Comparison of ENCODE assay signal across 9 mouse cellular contexts in the genomic region with DNA sequence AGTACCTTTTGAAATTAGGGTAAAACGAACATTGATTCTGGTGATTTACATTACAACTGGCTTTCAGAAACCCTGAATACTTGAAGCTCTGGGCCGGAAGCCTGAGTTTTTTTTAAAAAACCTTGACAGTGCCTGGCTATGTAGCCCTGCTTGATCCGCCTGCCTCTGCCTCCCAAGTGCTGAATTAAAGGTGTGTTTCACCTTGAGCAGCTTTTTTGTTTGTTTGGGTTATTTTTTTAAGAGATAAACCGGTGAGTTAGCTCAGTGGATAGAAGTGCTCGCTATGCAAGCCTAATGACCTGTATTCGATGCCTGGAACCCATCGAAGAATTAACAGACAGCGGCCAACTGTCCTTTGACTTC. TPM values are rescaled to one million over a fixed set of nuclear protein-coding genes. Genes with fewer than 3 reads are reported as not detected.
DNase-seq lines count a peak whose midpoint lies in the region; ATAC-seq and TF ChIP-seq lines count a peak whose summit lies in the region.
"Had no signal": no experiment of that assay in that cellular context is flagged by ENCODE, and none has a peak within 500 bp of the region (broad histone marks: within the 10 kb centered on the region; RNA-seq: fewer than 3 reads in every experiment).

No protein-coding gene starts in this region.

- H3K9me3 ChIP-seq in CH12.LX (replicated peaks; ENCODE audit: low read length): no peaks in the 10 kb centered on the region
- no peaks in the 10 kb centered on the region for H3K9me3 ChIP-seq in forebrain, embryonic 15.5 days
- no peaks in the 10 kb centered on the region for H3K9me3 ChIP-seq in kidney, embryonic 14.5 days (ENCODE audit: control insufficient read depth, low read length)

- H3K9ac ChIP-seq in CH12.LX (ENCODE audit: insufficient read depth, low read depth): no peak overlapping the region
- no peak overlapping the region for H3K9ac ChIP-seq in forebrain, embryonic 15.5 days (replicated peaks)
- no peak overlapping the region for H3K9ac ChIP-seq in kidney, embryonic 14.5 days (ENCODE audit: low read depth, low read length)

- no peak overlapping the region for H3K27ac ChIP-seq in CH12.LX (ENCODE audit: insufficient read depth, low read depth)
- H3K27ac ChIP-seq in forebrain, embryonic 15.5 days (replicated peaks): peak overlapping the region; percentile 100
- no peak overlapping the region for H3K27ac ChIP-seq in kidney, embryonic 14.5 days (ENCODE audit: low read depth, low read length)

- no peak for TF ChIP-seq POLR2A in CH12.LX (IDR thresholded peaks at IDR 0.05; ENCODE audit: low read depth, low read length)

- H3K4me3 ChIP-seq in CH12.LX (replicated peaks in 1 of 3; ENCODE audit: low read depth in 2 of 3, low read length in 2 of 3, poor library complexity in 1 of 3): no peak overlapping the region
- peak overlapping the region; percentile 1; the same call in 1 of the 2 replicates for H3K4me3 ChIP-seq in forebrain, embryonic 15.5 days
- H3K4me3 ChIP-seq in kidney, embryonic 14.5 days (ENCODE audit: low read length): no peak overlapping the region

- H3K27me3 ChIP-seq in CH12.LX (replicated peaks): peaks cover 6% of the 10 kb centered on the region
- H3K27me3 ChIP-seq in forebrain, embryonic 15.5 days: no peaks in the 10 kb centered on the region
- no peaks in the 10 kb centered on the region for H3K27me3 ChIP-seq in kidney, embryonic 14.5 days (ENCODE audit: control insufficient read depth, insufficient read depth, low read length)

- 7% methylated on average over 8 of the region's 8 CpGs for WGBS in forebrain, embryonic 15.5 days
- 18% methylated on average over 8 of the region's 8 CpGs for WGBS in kidney, embryonic 14.5 days

- ATAC-seq in forebrain, embryonic 15.5 days (replicated peaks): no peak
- peak; percentile 3 for ATAC-seq in megakaryocyte, adult 5-6 weeks (ENCODE audit: poor library complexity, severe bottlenecking)
- no peak for ATAC-seq in kidney, embryonic 14.5 days (ENCODE audit: low FRiP score, low TSS enrichment)

- intact Hi-C loops in heart, postnatal 14 days (cut with DNase I): no loop called here

- dilution Hi-C loops in CH12.LX (cut with MboI; ENCODE audit: extremely low pct_ligation_motif_present, extremely low pct_unique_long_range_greater_than_20kb, low sequenced_read_pairs): no loop called here

- TF ChIP-seq CTCF in CH12.LX (conservative IDR thresholded peaks at IDR 0.05 in 1 of 2, IDR thresholded peaks at IDR 0.05 in 1 of 2; ENCODE audit: low read depth in 2 of 2, low read length in 2 of 2): no peak

- no peak for TF ChIP-seq RAD21 in CH12.LX (IDR thresholded peaks at IDR 0.05; ENCODE audit: low read depth, low read length)

- H3K79me2 ChIP-seq in CH12.LX (replicated peaks; ENCODE audit: control insufficient read depth, extremely low read depth, insufficient read depth, poor library complexity, severe bottlenecking): no peaks in the 10 kb centered on the region

- TF ChIP-seq EP300 in CH12.LX (IDR thresholded peaks at IDR 0.05; ENCODE audit: low read length): no peak

- peak; percentile 91 for DNase-seq in heart, adult 11 months
- no peak for DNase-seq in heart, postnatal 14 days
- no peak for DNase-seq in CH12.LX (ENCODE audit: extremely low read depth)
- DNase-seq in urinary bladder, postnatal 36 days (ENCODE audit: low spot score in 2 of 2): no peak
- DNase-seq in cerebellum, postnatal 10 days: no peak

- in situ Hi-C loops in CH12.LX (cut with MboI; ENCODE audit: low pct_ligation_motif_present, low pct_unique_long_range_greater_than_20kb, low sequenced_read_pairs): no loop called here

- H3K36me3 ChIP-seq in CH12.LX (replicated peaks in 1 of 2; ENCODE audit: control insufficient read depth in 1 of 2, insufficient read depth in 1 of 2, low read length in 1 of 2): no peaks in the 10 kb centered on the region
- no peaks in the 10 kb centered on the region for H3K36me3 ChIP-seq in forebrain, embryonic 15.5 days
- H3K36me3 ChIP-seq in kidney, embryonic 14.5 days (ENCODE audit: control insufficient read depth, insufficient read depth, low read length): no peaks in the 10 kb centered on the region

- H3K4me2 ChIP-seq in CH12.LX (ENCODE audit: insufficient read depth, low read depth, poor library complexity, severe bottlenecking): peak overlapping the region; percentile 68
- H3K4me2 ChIP-seq in forebrain, embryonic 15.5 days (replicated peaks): peak overlapping the region; percentile 78
- H3K4me2 ChIP-seq in kidney, embryonic 14.5 days (replicated peaks; ENCODE audit: low read depth, low read length): no peak overlapping the region; the same call in 1 of the 2 replicates

- H3K4me1 ChIP-seq in CH12.LX (ENCODE audit: control insufficient read depth in 1 of 2, insufficient read depth in 2 of 2): peaks cover 2 to 34% of the 10 kb centered on the region in 2 experiments; a peak in 3 of 4 replicates
- peaks cover 34% of the 10 kb centered on the region for H3K4me1 ChIP-seq in forebrain, embryonic 15.5 days
- peaks cover 12% of the 10 kb centered on the region; the same call in 1 of the 2 replicates for H3K4me1 ChIP-seq in kidney, embryonic 14.5 days (ENCODE audit: control insufficient read depth, insufficient read depth, low read length)

TF ChIP-seq in CH12.LX, 34 proteins besides CTCF, POLR2A, EP300 and RAD21:
- 0 out of 2 replicates have a peak, but pooled peaks have one; percentile 13 for TF ChIP-seq JUND (conservative IDR thresholded peaks at IDR 0.05; ENCODE audit: low read depth, low read length)
- no peak for TF ChIP-seq CHD1 (IDR thresholded peaks at IDR 0.05; ENCODE audit: low read depth, low read length)
- peak; percentile 17; the same call in 1 of the 2 replicates for TF ChIP-seq MXI1 (IDR thresholded peaks at IDR 0.05; ENCODE audit: low read depth, low read length)

RNA-seq across cellular contexts. Expression of gene Sirt4, which starts 6.1 kb away (rescaled TPM):
- 10 to 100 TPM; 17.9 to 18.7 TPM for total RNA-seq in heart, postnatal 14 days (2021)
- total RNA-seq in CH12.LX (2012; rRNA removed): 16.7 and 18.0 TPM in 2 replicates
- total RNA-seq in CH12.LX (2014; rRNA removed): 8.2 and 10.0 TPM in 2 replicates
- 13.3 and 15.3 TPM in 2 replicates for polyA plus RNA-seq in CH12.LX (2012; ENCODE audit: insufficient read length, low read depth)
- polyA plus RNA-seq in forebrain, embryonic 15.5 days (2015; fragmentation: Nextera tagmentation; extraction: Ambion mirVana): 34.0 and 34.2 TPM in 2 replicates
- 3.6 and 5.4 TPM in 2 replicates for total RNA-seq in megakaryocyte, adult 5-6 weeks (2015)
- 2.0 and 3.3 TPM in 2 replicates for total RNA-seq in megakaryocyte, adult 5-6 weeks (2017)
- 16.4 and 20.9 TPM in 2 replicates for polyA plus RNA-seq in kidney, embryonic 14.5 days (2014; fragmentation: Nextera tagmentation; extraction: Ambion mirVana)

RNA-seq across cellular contexts. Expression of gene Pxn, which starts 15.9 kb away (rescaled TPM):
- 10 to 100 TPM; 52.4 to 54.2 TPM for total RNA-seq in heart, postnatal 14 days (2021)
- total RNA-seq in CH12.LX (2012; rRNA removed): 21.1 and 22.6 TPM in 2 replicates
- 13.9 and 17.0 TPM in 2 replicates for total RNA-seq in CH12.LX (2014; rRNA removed)
- polyA plus RNA-seq in CH12.LX (2012; ENCODE audit: insufficient read length, low read depth): 30.0 and 43.4 TPM in 2 replicates
- 19.1 and 19.7 TPM in 2 replicates for polyA plus RNA-seq in forebrain, embryonic 15.5 days (2015; fragmentation: Nextera tagmentation; extraction: Ambion mirVana)
- 81.3 and 93.8 TPM in 2 replicates for total RNA-seq in megakaryocyte, adult 5-6 weeks (2015)
- total RNA-seq in megakaryocyte, adult 5-6 weeks (2017): 151 and 199 TPM in 2 replicates
- 21.9 and 22.4 TPM in 2 replicates for polyA plus RNA-seq in kidney, embryonic 14.5 days (2014; fragmentation: Nextera tagmentation; extraction: Ambion mirVana)

RNA-seq across cellular contexts. Expression of gene Pla2g1b, which starts 24.6 kb away (rescaled TPM):
- not detected for total RNA-seq in heart, postnatal 14 days (2021)
- total RNA-seq in CH12.LX (2012; rRNA removed) (not detected in 2 replicates), CH12.LX (2014; rRNA removed) (not detected in 2 replicates)
- polyA plus RNA-seq in CH12.LX (2012; ENCODE audit: insufficient read length, low read depth): not detected in 2 replicates
- not detected in 2 replicates for polyA plus RNA-seq in forebrain, embryonic 15.5 days (2015; fragmentation: Nextera tagmentation; extraction: Ambion mirVana)
- total RNA-seq in megakaryocyte, adult 5-6 weeks (2015): not detected in 2 replicates
- not detected in 2 replicates for total RNA-seq in megakaryocyte, adult 5-6 weeks (2017)
- 0.46 and 0.57 TPM in 2 replicates for polyA plus RNA-seq in kidney, embryonic 14.5 days (2014; fragmentation: Nextera tagmentation; extraction: Ambion mirVana)
- polyA plus RNA-seq: macrophage had no signal
